In genomic region chr13:43564733-43565132, GRCm38 (mm10) we compare ENCODE assay signal across 9 mouse cellular contexts. TPM values are rescaled to one million over a fixed set of nuclear protein-coding genes. Genes with fewer than 3 reads are reported as not detected.
"Had no signal": no experiment of that assay in that cellular context is flagged by ENCODE, and none has a peak within 500 bp of the region (broad histone marks: within the 10 kb centered on the region; RNA-seq: fewer than 3 reads in every experiment).

No protein-coding gene starts in this region.

- H3K36me3 ChIP-seq: lung, embryonic 15.5 days; midbrain, embryonic 12.5 days; neural tube, embryonic 13.5 days; neural tube, embryonic 15.5 days had no signal

- H3K9me3 ChIP-seq: lung, embryonic 15.5 days; megakaryocyte, embryonic 14.5 days; midbrain, embryonic 12.5 days; neural tube, embryonic 13.5 days; neural tube, embryonic 15.5 days had no signal

- H3K4me3 ChIP-seq: lung, embryonic 15.5 days; megakaryocyte, embryonic 14.5 days; midbrain, embryonic 12.5 days; myocyte; neural tube, embryonic 13.5 days; neural tube, embryonic 15.5 days had no signal

- H3K27me3 ChIP-seq: lung, embryonic 15.5 days; neural tube, embryonic 13.5 days; neural tube, embryonic 15.5 days had no signal

- H3K4me2 ChIP-seq: lung, embryonic 15.5 days; midbrain, embryonic 12.5 days; neural tube, embryonic 13.5 days; neural tube, embryonic 15.5 days had no signal

- H3K27ac ChIP-seq: lung, embryonic 15.5 days; macrophage; midbrain, embryonic 12.5 days; neural tube, embryonic 13.5 days; neural tube, embryonic 15.5 days had no signal

- ATAC-seq: midbrain, embryonic 16.5 days had no signal

- H3K9ac ChIP-seq: lung, embryonic 15.5 days; midbrain, embryonic 12.5 days; neural tube, embryonic 13.5 days; neural tube, embryonic 15.5 days had no signal

RNA-seq across cellular contexts. Expression of gene Rnf182, which starts 50.8 kb away (rescaled TPM):
- total RNA-seq: megakaryocyte progenitor cell, adult 5-6 weeks had no signal
- polyA plus RNA-seq: macrophage, myocyte had no signal
